16 mouse cellular contexts compared by ENCODE assay signal in the genomic region with DNA sequence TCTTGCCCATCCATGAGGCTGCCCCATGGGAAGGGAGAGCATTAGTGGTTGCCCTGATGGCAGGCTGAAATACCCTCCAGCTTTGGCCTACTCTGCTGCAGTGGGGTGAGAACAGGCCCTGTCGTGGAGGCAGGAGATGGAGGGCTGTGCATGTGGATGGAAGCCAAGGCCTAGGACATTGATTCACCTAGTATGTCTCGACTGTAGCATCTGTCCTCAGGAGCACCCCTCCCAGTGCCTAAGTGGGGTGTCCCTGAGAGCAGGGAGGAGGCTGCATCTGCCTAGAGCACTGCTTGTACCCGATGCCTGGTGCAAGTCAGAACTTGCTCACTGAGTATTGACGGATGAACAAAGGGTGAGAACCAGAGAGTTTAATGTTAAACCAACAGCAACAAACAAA. TPM values are rescaled to one million over a fixed set of nuclear protein-coding genes. Genes with fewer than 3 reads are reported as not detected.
DNase-seq lines count a peak whose midpoint lies in the region; ATAC-seq and TF ChIP-seq lines count a peak whose summit lies in the region.
"Had no signal": no experiment of that assay in that cellular context is flagged by ENCODE, and none has a peak within 500 bp of the region (broad histone marks: within the 10 kb centered on the region; RNA-seq: fewer than 3 reads in every experiment).

No protein-coding gene starts in this region.

- H3K4me2 ChIP-seq in heart, embryonic 16.5 days (ENCODE audit: low read depth, low read length): no peak overlapping the region
- no peak overlapping the region for H3K4me2 ChIP-seq in hindbrain, embryonic 12.5 days (replicated peaks)
- H3K4me2 ChIP-seq in midbrain, postnatal 0 days (ENCODE audit: low read depth, low read length, poor library complexity, severe bottlenecking): no peak overlapping the region

- H3K27me3 ChIP-seq in heart, embryonic 16.5 days (ENCODE audit: control insufficient read depth, insufficient read depth, low read length): no peaks in the 10 kb centered on the region
- H3K27me3 ChIP-seq in hindbrain, embryonic 12.5 days: no peaks in the 10 kb centered on the region
- H3K27me3 ChIP-seq in midbrain, postnatal 0 days (ENCODE audit: insufficient read depth, low read length): no peaks in the 10 kb centered on the region
- H3K27me3 ChIP-seq: megakaryocyte, embryonic 14.5 days had no signal

- intact Hi-C loops in heart, postnatal 25 days (cut with DNase I): no loop called here

- H3K4me1 ChIP-seq in heart, embryonic 16.5 days (ENCODE audit: control insufficient read depth, insufficient read depth, low read length): peaks cover 72% of the 10 kb centered on the region
- peaks cover 43% of the 10 kb centered on the region for H3K4me1 ChIP-seq in hindbrain, embryonic 12.5 days
- H3K4me1 ChIP-seq in midbrain, postnatal 0 days (ENCODE audit: insufficient read depth, low read length): peaks cover 5% of the 10 kb centered on the region; the same call in 1 of the 2 replicates

- ATAC-seq in heart, embryonic 16.5 days (replicated peaks; ENCODE audit: extremely low read depth, insufficient read depth, low FRiP score): no peak
- no peak for ATAC-seq in hindbrain, embryonic 12.5 days (ENCODE audit: low FRiP score)
- no peak for ATAC-seq in midbrain, postnatal 0 days (ENCODE audit: low FRiP score)
- ATAC-seq: activated CD4-positive, CD25-positive, alpha-beta regulatory T cell, adult 4 months; forebrain, embryonic 16.5 days; lung, postnatal 0 days had no signal

- H3K4me3 ChIP-seq in heart, embryonic 16.5 days (ENCODE audit: low read length): no peak overlapping the region
- H3K4me3 ChIP-seq in hindbrain, embryonic 12.5 days: no peak overlapping the region
- H3K4me3 ChIP-seq in midbrain, postnatal 0 days (ENCODE audit: low read depth, low read length): no peak overlapping the region
- H3K4me3 ChIP-seq: megakaryocyte, embryonic 14.5 days had no signal

- WGBS in heart, embryonic 16.5 days: 69% methylated on average over 4 of the region's 4 CpGs
- WGBS in hindbrain, embryonic 12.5 days: 84% methylated on average over 4 of the region's 4 CpGs
- 68% methylated on average over 4 of the region's 4 CpGs for WGBS in midbrain, postnatal 0 days

- peak overlapping the region; percentile 30; the same call in 1 of the 2 replicates for H3K9ac ChIP-seq in heart, embryonic 16.5 days (ENCODE audit: low read length)
- H3K9ac ChIP-seq in hindbrain, embryonic 12.5 days: no peak overlapping the region
- H3K9ac ChIP-seq in midbrain, postnatal 0 days (replicated peaks; ENCODE audit: low read length, poor library complexity, severe bottlenecking): 0 out of 2 replicates have a peak overlapping the region, but pooled peaks have one; percentile 29
- H3K9ac ChIP-seq: liver, embryonic 14.5 days had no signal

- peak; percentile 22 to 42 for DNase-seq in adrenal gland, postnatal 36 days
- no peak for DNase-seq in adrenal gland, postnatal 4 days (ENCODE audit: low spot score in 2 of 2)
- DNase-seq in heart, postnatal 25 days (ENCODE audit: low spot score): no peak
- DNase-seq in midbrain, postnatal 0 days (ENCODE audit: low spot score): no peak
- DNase-seq in gastrocnemius, adult 8-10 months (ENCODE audit: low spot score in 2 of 2): no peak
- no peak for DNase-seq in lung, postnatal 10 days
- DNase-seq: cerebellum, adult 8-10 months; gastrocnemius, postnatal 14 days; kidney, adult 9 months had no signal

- no peak for TF ChIP-seq CTCF in midbrain, postnatal 0 days (IDR thresholded peaks at IDR 0.05)

- no peaks in the 10 kb centered on the region for H3K9me3 ChIP-seq in heart, embryonic 16.5 days (replicated peaks; ENCODE audit: control insufficient read depth, low read length)
- H3K9me3 ChIP-seq in hindbrain, embryonic 12.5 days (replicated peaks): no peaks in the 10 kb centered on the region
- no peaks in the 10 kb centered on the region for H3K9me3 ChIP-seq in midbrain, postnatal 0 days (ENCODE audit: low read length)
- H3K9me3 ChIP-seq: megakaryocyte, embryonic 14.5 days had no signal

- no peak overlapping the region; the same call in 1 of the 2 replicates for H3K27ac ChIP-seq in heart, embryonic 16.5 days (ENCODE audit: low read length)
- H3K27ac ChIP-seq in hindbrain, embryonic 12.5 days: peak overlapping the region; percentile 62; the same call in 1 of the 2 replicates
- H3K27ac ChIP-seq in midbrain, postnatal 0 days (ENCODE audit: low read depth, low read length): no peak overlapping the region; the same call in 1 of the 2 replicates
- H3K27ac ChIP-seq: liver, embryonic 14.5 days had no signal

- 0 out of 2 replicates have a peak, but pooled peaks cover 2% of the 10 kb centered on the region for H3K36me3 ChIP-seq in heart, embryonic 16.5 days (ENCODE audit: control insufficient read depth, insufficient read depth)
- peaks cover 34% of the 10 kb centered on the region for H3K36me3 ChIP-seq in hindbrain, embryonic 12.5 days
- H3K36me3 ChIP-seq in midbrain, postnatal 0 days (ENCODE audit: insufficient read depth, low read length): peaks cover 19% of the 10 kb centered on the region

RNA-seq across cellular contexts. Expression of a gene that starts 39.4 kb away (rescaled TPM):
- 1 to 10 TPM; 3.9 to 7.8 TPM for total RNA-seq in adrenal gland, postnatal 36 days (2021)
- 10 to 100 TPM in 1 of 2 experiments, 1 to 10 TPM in 1; 8.0 to 15.4 TPM for total RNA-seq in adrenal gland, postnatal 4 days (2021)
- polyA plus RNA-seq in heart, embryonic 16.5 days (2015; fragmentation: Nextera tagmentation; extraction: Ambion mirVana): 29.4 and 32.1 TPM in 2 replicates
- total RNA-seq in heart, postnatal 25 days (2021): 10 to 100 TPM; 11.3 to 11.6 TPM
- polyA plus RNA-seq in hindbrain, embryonic 12.5 days (2016; fragmentation: Nextera tagmentation; extraction: Ambion mirVana): 99.8 and 107 TPM in 2 replicates
- 190 and 202 TPM in 2 replicates for total RNA-seq in midbrain, postnatal 0 days (2014; rRNA removed)
- polyA plus RNA-seq in midbrain, postnatal 0 days (2015; fragmentation: Nextera tagmentation; extraction: Ambion mirVana): 181 and 183 TPM in 2 replicates
- total RNA-seq in gastrocnemius, adult 8-10 months (2022): 1 to 10 TPM; 5.6 to 7.9 (median 6.2) TPM

RNA-seq across cellular contexts. Expression of a gene that starts 54.1 kb away (rescaled TPM):
- total RNA-seq in adrenal gland, postnatal 36 days (2021): 10 to 100 TPM; 58.5 to 63.4 TPM
- total RNA-seq in adrenal gland, postnatal 4 days (2021): 10 to 100 TPM; 62.8 to 68.3 TPM
- polyA plus RNA-seq in heart, embryonic 16.5 days (2015; fragmentation: Nextera tagmentation; extraction: Ambion mirVana): 29.9 and 31.6 TPM in 2 replicates
- 10 to 100 TPM; 33.1 to 35.1 TPM for total RNA-seq in heart, postnatal 25 days (2021)
- polyA plus RNA-seq in hindbrain, embryonic 12.5 days (2016; fragmentation: Nextera tagmentation; extraction: Ambion mirVana): 43.1 and 46.6 TPM in 2 replicates
- total RNA-seq in midbrain, postnatal 0 days (2014; rRNA removed): 46.7 and 47.3 TPM in 2 replicates
- 30.9 and 31.6 TPM in 2 replicates for polyA plus RNA-seq in midbrain, postnatal 0 days (2015; fragmentation: Nextera tagmentation; extraction: Ambion mirVana)
- total RNA-seq in gastrocnemius, adult 8-10 months (2022): 10 to 100 TPM; 23.1 to 26.2 (median 24.2) TPM

Comparison
In these comparisons a context has a peak if more than half of its experiments do, and no peak if none do; other contexts are left out.
1. DNase-seq: peak in adrenal gland, postnatal 36 days (2 of 2); none in adrenal gland, postnatal 4 days (0 of 2), heart, postnatal 25 days (single experiment), midbrain, postnatal 0 days (single experiment), gastrocnemius, adult 8-10 months (0 of 2) and lung, postnatal 10 days (single experiment).
2. RNA of a gene that starts 39.4 kb away (total RNA-seq): 190 to 202 TPM in midbrain, postnatal 0 days; 8.0 to 15.4 TPM in adrenal gland, postnatal 4 days, 11.3 to 11.6 TPM in heart, postnatal 25 days, 3.9 to 7.8 TPM in adrenal gland, postnatal 36 days and 5.6 to 7.9 TPM in gastrocnemius, adult 8-10 months; every median in the first group is over 10 times any median in the second.